In genomic region chr1:71367770-71368169, GRCm38 (mm10) we compare ENCODE assay signal across 21 mouse cellular contexts. TPM values are rescaled to one million over a fixed set of nuclear protein-coding genes. Genes with fewer than 3 reads are reported as not detected.
DNase-seq lines count a peak whose midpoint lies in the region; ATAC-seq and TF ChIP-seq lines count a peak whose summit lies in the region.
"Had no signal": no experiment of that assay in that cellular context is flagged by ENCODE, and none has a peak within 500 bp of the region (broad histone marks: within the 10 kb centered on the region; RNA-seq: fewer than 3 reads in every experiment).

No protein-coding gene starts in this region.

- DNase-seq in frontal cortex, postnatal 36 days (ENCODE audit: low spot score in 2 of 2), result no peak
- DNase-seq in brain, adult 2 months (ENCODE audit: low read depth, low spot score), result peak; percentile 15
- peak; percentile 17 for DNase-seq in brain, embryonic 14.5 days (ENCODE audit: low read depth)
- no peak for DNase-seq in right cerebral cortex, postnatal 14 days
- DNase-seq: adrenal gland, adult 2 months; adrenal gland, postnatal 10 days; adrenal gland, postnatal 25 days; cerebellum, adult 11 months; cerebellum, adult 18-20 months; cerebellum, adult 8-10 months; cerebellum, adult 9-11 months; cerebellum, postnatal 14 days; cerebellum, postnatal 36 days; embryo, embryonic 11 days had no signal

- no peak for TF ChIP-seq CTCF in brain, embryonic 14.5 days (IDR thresholded peaks at IDR 0.05; ENCODE audit: borderline replicate concordance, extremely low read depth, insufficient read depth, insufficient read length)

- TF ChIP-seq POLR2A in brain, embryonic 14.5 days (IDR thresholded peaks at IDR 0.05; ENCODE audit: borderline replicate concordance, extremely low read depth, insufficient read depth, insufficient read length, poor library complexity, severe bottlenecking), result no peak

- peak; percentile 60; the same call in 1 of the 2 replicates for ATAC-seq in frontal cortex, adult (ENCODE audit: low TSS enrichment)
- ATAC-seq: forebrain, embryonic 13.5 days; forebrain, embryonic 15.5 days had no signal

RNA-seq across cellular contexts. Expression of gene Abca12, which starts 46.9 kb away (rescaled TPM):
- polyA plus RNA-seq in brain, embryonic 14.5 days (2012; rRNA removed), result 0.10 and 0.13 TPM in 2 replicates
- polyA plus RNA-seq: adrenal gland, adult 2 months; C2C12; embryonic facial prominence, embryonic 11.5 days; erythroblast, embryonic 14.5 days; forebrain, embryonic 11.5 days; forebrain, embryonic 13.5 days had no signal

Comparison
In these comparisons a context has a peak if more than half of its experiments do, and no peak if none do; other contexts are left out.
1. DNase-seq: peak in brain, adult 2 months (single experiment) and brain, embryonic 14.5 days (single experiment); none in frontal cortex, postnatal 36 days (0 of 2) and right cerebral cortex, postnatal 14 days (single experiment).